Mouse (Mus musculus) hindbrain, embryonic 11.5 days (tissue): ENCODE results near the gene Rspry1. TPM values are rescaled to one million over a fixed set of nuclear protein-coding genes. Genes with fewer than 3 reads are reported as not detected.

ENCODE experiments used
- ATAC-seq: fragments of 200-750 bp; cut with Nextera tagmentation; 2 replicates; pipeline ENCODE4 v1.8.0; 2017; ENCODE audit warnings: mild to moderate bottlenecking, moderate TSS enrichment, moderate library complexity; ENCODE audit not compliant: low FRiP score
- DNase-seq: peaks from one replicate; pipeline ENCODE4 v3.0.0-alpha.2; 2015; ENCODE audit warnings: low spot score
- H3K27ac ChIP-seq: fragments of 300-500 bp; sonication (generic); 2 replicates; pipeline ENCODE4 v1.5.1; 2014; ENCODE audit warnings: mild to moderate bottlenecking, low read depth, low read length
- H3K27me3 ChIP-seq: fragments of 300-500 bp; sonication (generic); 2 replicates; pipeline ENCODE4 v1.6.1; 2014; ENCODE audit warnings: mild to moderate bottlenecking, low read length, moderate library complexity, mixed read lengths; ENCODE audit not compliant: control insufficient read depth, insufficient read depth
- H3K36me3 ChIP-seq: fragments of 300-500 bp; sonication (generic); 2 replicates; pipeline ENCODE4 v1.6.1; 2014; ENCODE audit warnings: mild to moderate bottlenecking, low read length, moderate library complexity, mixed read lengths; ENCODE audit not compliant: control insufficient read depth, insufficient read depth
- H3K4me1 ChIP-seq: fragments of 300-500 bp; sonication (generic); replicated peaks from 2 replicates; pipeline ENCODE4 v1.6.1; 2014; ENCODE audit warnings: low read length, mixed read lengths; ENCODE audit not compliant: control insufficient read depth, insufficient read depth
- H3K4me2 ChIP-seq: fragments of 300-500 bp; sonication (generic); replicated peaks from 2 replicates; pipeline ENCODE4 v1.6.1; 2014; ENCODE audit warnings: mild to moderate bottlenecking, low read depth, low read length
- H3K4me3 ChIP-seq: fragments of 300-500 bp; sonication (generic); 2 replicates; pipeline ENCODE4 v1.5.1; 2014; ENCODE audit warnings: low read depth, low read length
- H3K9ac ChIP-seq: fragments of 300-500 bp; sonication (generic); 2 replicates; pipeline ENCODE4 v1.6.1; 2014; ENCODE audit warnings: low read depth, low read length
- H3K9me3 ChIP-seq: fragments of 300-500 bp; sonication (generic); 2 replicates; pipeline ENCODE4 v1.6.1; 2016; ENCODE audit warnings: low read length; ENCODE audit not compliant: control insufficient read depth
- WGBS: fragments of 180-500 bp; shearing (Covaris S2); extraction: QIAGEN DNeasy Blood & Tissue Kit; methylation state at CpG from one replicate; pipeline ENCODE4 v1.1.7; 2014; 5-methylcytosine and 5-hydroxymethylcytosine counted together
- polyA plus RNA-seq: library from polyadenylated mRNA; unstranded; fragments of >200 nt; fragmentation: Nextera tagmentation; extraction: Ambion mirVana; gene quantifications from 2 replicates; pipeline ENCODE4 v1.2.1, GENCODE M21; 2014

Rspry1 gene
- polyA plus RNA-seq, 1 experiment from 2014 or later: 45.5 TPM

- H3K4me2 ChIP-seq: no peak overlapping the region
- no peaks in the 10 kb centered on the region for H3K9me3 ChIP-seq
- H3K9ac ChIP-seq: no peak overlapping the region
- no peaks in the 10 kb centered on the region for H3K4me1 ChIP-seq
- ATAC-seq: no peak
- no peaks in the 10 kb centered on the region for H3K36me3 ChIP-seq
- H3K27me3 ChIP-seq: no peaks in the 10 kb centered on the region
- no peak for DNase-seq
- no peak overlapping the region for H3K4me3 ChIP-seq
- no peak overlapping the region for H3K27ac ChIP-seq
- 76% methylated on average over 4 of the region's 4 CpGs for WGBS
These were observed 10.0 kb upstream of the Rspry1 start for GRCm38 (mm10) chr8:94591691-94592090.

GRCm38 (mm10) chr8:94594211-94594610 is 7.5 kb upstream of the Rspry1 start:
- ATAC-seq: no peak
- Histone ChIP-seq H3K4me3 (no peak overlapping the region), H3K27me3 (no peaks in the 10 kb centered on the region), H3K9ac (no peak overlapping the region), H3K36me3 (no peaks in the 10 kb centered on the region), H3K4me1 (no peaks in the 10 kb centered on the region), H3K9me3 (no peaks in the 10 kb centered on the region), H3K27ac (no peak overlapping the region), H3K4me2 (no peak overlapping the region)
- WGBS: 85% methylated on average over 1 of the region's 1 CpGs
- DNase-seq: no peak

- ATAC-seq: no peak
- H3K9ac ChIP-seq: peak overlapping the region; percentile 90
- no peak overlapping the region for H3K27ac ChIP-seq
- no peaks in the 10 kb centered on the region for H3K9me3 ChIP-seq
- H3K27me3 ChIP-seq: no peaks in the 10 kb centered on the region
- peak overlapping the region; percentile 81 for H3K4me2 ChIP-seq
- WGBS: 32% methylated on average over 5 of the region's 5 CpGs
- 0 out of 2 replicates have a peak, but pooled peaks cover 2% of the 10 kb centered on the region for H3K4me1 ChIP-seq
- peak; percentile 8 for DNase-seq
- peak overlapping the region; percentile 97 for H3K4me3 ChIP-seq
- no peaks in the 10 kb centered on the region for H3K36me3 ChIP-seq
These were observed 1.3 kb upstream of the Rspry1 start for GRCm38 (mm10) chr8:94600478-94600877.

GRCm38 (mm10) chr8:94601034-94601606 is 617 bp upstream of the Rspry1 start:
- 0 out of 2 replicates have a peak, but pooled peaks cover 2% of the 10 kb centered on the region for H3K4me1 ChIP-seq
- peak overlapping the region; percentile 90 for H3K9ac ChIP-seq
- WGBS: under 1% methylated on average over 51 of the region's 51 CpGs
- H3K9me3 ChIP-seq: no peaks in the 10 kb centered on the region
- H3K4me3 ChIP-seq: peak overlapping the region; percentile 97
- peak overlapping the region; percentile 74 for H3K27ac ChIP-seq
- H3K4me2 ChIP-seq: peak overlapping the region; percentile 81
- no peaks in the 10 kb centered on the region for H3K36me3 ChIP-seq
- ATAC-seq (peak; percentile 48; the same call in 1 of the 2 replicates), DNase-seq (no peak)
- no peaks in the 10 kb centered on the region for H3K27me3 ChIP-seq

- H3K4me3 ChIP-seq: peak overlapping the region; percentile 97
- no peaks in the 10 kb centered on the region for H3K36me3 ChIP-seq
- DNase-seq (peak; percentile 58), ATAC-seq (no peak; the same call in 1 of the 2 replicates)
- peak overlapping the region; percentile 91 for H3K4me2 ChIP-seq
- H3K27ac ChIP-seq: peak overlapping the region; percentile 90
- no peaks in the 10 kb centered on the region for H3K9me3 ChIP-seq
- peak overlapping the region; percentile 96 for H3K9ac ChIP-seq
- H3K27me3 ChIP-seq: no peaks in the 10 kb centered on the region
- 0 out of 2 replicates have a peak, but pooled peaks cover 2% of the 10 kb centered on the region for H3K4me1 ChIP-seq
- 1% methylated on average over 30 of the region's 31 CpGs for WGBS
These were observed 864 bp downstream of the Rspry1 start for GRCm38 (mm10) chr8:94602471-94603131.

GRCm38 (mm10) chr8:94604030-94604429 is 2.3 kb downstream of the Rspry1 start:
- no peak overlapping the region for H3K4me3 ChIP-seq
- DNase-seq (no peak), ATAC-seq (no peak)
- WGBS: 89% methylated on average over 2 of the region's 2 CpGs
- H3K36me3 ChIP-seq: no peaks in the 10 kb centered on the region
- H3K9ac ChIP-seq: no peak overlapping the region
- no peak overlapping the region for H3K4me2 ChIP-seq
- H3K27me3 ChIP-seq: no peaks in the 10 kb centered on the region
- H3K4me1 ChIP-seq: 0 out of 2 replicates have a peak, but pooled peaks cover 2% of the 10 kb centered on the region
- H3K9me3 ChIP-seq: no peaks in the 10 kb centered on the region
- H3K27ac ChIP-seq: no peak overlapping the region

- no peaks in the 10 kb centered on the region for H3K36me3 ChIP-seq
- no peak for DNase-seq
- no peaks in the 10 kb centered on the region for H3K9me3 ChIP-seq
- H3K4me1 ChIP-seq: no peaks in the 10 kb centered on the region
- no peak overlapping the region for H3K4me2 ChIP-seq
- no peak overlapping the region for H3K9ac ChIP-seq
- WGBS: 93% methylated on average over 5 of the region's 5 CpGs
- no peaks in the 10 kb centered on the region for H3K27me3 ChIP-seq
- H3K27ac ChIP-seq: no peak overlapping the region
- no peak for ATAC-seq
- H3K4me3 ChIP-seq: no peak overlapping the region
These were observed 5.3 kb downstream of the Rspry1 start for GRCm38 (mm10) chr8:94607064-94607463.

- WGBS: 93% methylated on average over 1 of the region's 1 CpGs
- no peak overlapping the region for H3K4me2 ChIP-seq
- H3K27me3 ChIP-seq: no peaks in the 10 kb centered on the region
- H3K4me1 ChIP-seq: no peaks in the 10 kb centered on the region
- DNase-seq (no peak), ATAC-seq (no peak)
- no peaks in the 10 kb centered on the region for H3K36me3 ChIP-seq
- no peak overlapping the region for H3K27ac ChIP-seq
- no peaks in the 10 kb centered on the region for H3K9me3 ChIP-seq
- no peak overlapping the region for H3K4me3 ChIP-seq
- no peak overlapping the region for H3K9ac ChIP-seq
These were observed 23.1 kb downstream of the Rspry1 start for GRCm38 (mm10) chr8:94624885-94625284.
